Mouse (Mus musculus) intestine, embryonic 15.5 days (tissue): Measurements from ENCODE around the gene Npl. TPM values are rescaled to one million over a fixed set of nuclear protein-coding genes. Genes with fewer than 3 reads are reported as not detected.
A peak's percentile ranks its signal among the peaks of the same experiment; 100 is the strongest.

Experiments used
- ATAC-seq: fragments of 200-750 bp; cut with Nextera tagmentation; 2 replicates; pipeline ENCODE4 v1.8.0; 2017; ENCODE audit warnings: moderate TSS enrichment, moderate library complexity
- H3K27ac ChIP-seq: fragments of 300-500 bp; sonication (generic); 2 replicates; pipeline ENCODE4 v1.5.1; 2015; ENCODE audit warnings: mild to moderate bottlenecking, inconsistent platforms
- H3K27me3 ChIP-seq: fragments of 300-500 bp; sonication (generic); replicated peaks from 2 replicates; pipeline ENCODE4 v1.6.1; 2015; ENCODE audit warnings: inconsistent platforms
- H3K36me3 ChIP-seq: fragments of 300-500 bp; sonication (generic); 2 replicates; pipeline ENCODE4 v1.6.1; 2015; ENCODE audit warnings: inconsistent platforms
- H3K4me1 ChIP-seq: fragments of 300-500 bp; sonication (generic); replicated peaks from 2 replicates; pipeline ENCODE4 v1.6.1; 2015; ENCODE audit warnings: inconsistent platforms
- H3K4me2 ChIP-seq: fragments of 300-500 bp; sonication (generic); replicated peaks from 2 replicates; pipeline ENCODE4 v1.6.1; 2015; ENCODE audit warnings: mild to moderate bottlenecking, inconsistent platforms
- H3K4me3 ChIP-seq: fragments of 300-500 bp; sonication (generic); replicated peaks from 2 replicates; pipeline ENCODE4 v1.5.1; 2015; ENCODE audit warnings: inconsistent platforms
- H3K9ac ChIP-seq: fragments of 300-500 bp; sonication (generic); 2 replicates; pipeline ENCODE4 v1.6.1; 2015; ENCODE audit warnings: inconsistent platforms
- H3K9me3 ChIP-seq: fragments of 300-500 bp; sonication (generic); 2 replicates; pipeline ENCODE4 v1.6.1; 2016; ENCODE audit warnings: inconsistent platforms
- WGBS: fragments of 180-500 bp; shearing (Covaris S2); methylation state at CpG from one replicate; pipeline ENCODE4 v1.1.7; 2015; 5-methylcytosine and 5-hydroxymethylcytosine counted together
- polyA plus RNA-seq: library from polyadenylated mRNA; unstranded; fragments of >200 nt; fragmentation: Nextera tagmentation; extraction: Ambion mirVana; gene quantifications from 2 replicates; pipeline ENCODE4 v1.2.1, GENCODE M21; 2015

Gene Npl
- 78.8 and 84.8 TPM in 2 replicates for polyA plus RNA-seq

- peak within 1 kb of the TSS; percentile 47 for H3K4me3 ChIP-seq
- no peaks in the 10 kb centered on the region for H3K9me3 ChIP-seq
- no peaks in the 10 kb centered on the region for H3K27me3 ChIP-seq
- H3K4me2 ChIP-seq, result peak within 1 kb of the TSS; percentile 71
- H3K4me1 ChIP-seq, result no peaks in the 10 kb centered on the region
- H3K9ac ChIP-seq, result peak within 1 kb of the TSS; percentile 53
- peak; percentile 93 for ATAC-seq
- no peak within 1 kb of the TSS for H3K27ac ChIP-seq
- 4% methylated on average over 29 of the region's 29 CpGs for WGBS
- no peaks in the 10 kb centered on the region for H3K36me3 ChIP-seq
Measured at GRCm38 (mm10) chr1:153549536-153550199, at the start of gene Npl. Gene Npl (minus strand): TSS chr1:153550045.

- H3K4me2 ChIP-seq, result no peak overlapping the region
- no peak for ATAC-seq
Measured at GRCm38 (mm10) chr1:153599302-153600045, 49.6 kb upstream of the Npl start.

GRCm38 (mm10) chr1:153598773-153599172 is 48.9 kb upstream of the Npl start:
- WGBS, result 33% methylated on average over 2 of the region's 2 CpGs
- Histone ChIP-seq H3K4me1 (no peaks in the 10 kb centered on the region), H3K27ac (no peak overlapping the region), H3K9me3 (no peaks in the 10 kb centered on the region), H3K4me2 (no peak overlapping the region), H3K36me3 (no peaks in the 10 kb centered on the region), H3K4me3 (no peak overlapping the region), H3K27me3 (no peaks in the 10 kb centered on the region), H3K9ac (no peak overlapping the region)
- ATAC-seq, result no peak

More at GRCm38 (mm10) chr1:153599302-153600045, 49.6 kb upstream of the Npl start:
- Histone ChIP-seq H3K9me3 (no peaks in the 10 kb centered on the region), H3K4me3 (no peak overlapping the region), H3K9ac (no peak overlapping the region), H3K4me1 (no peaks in the 10 kb centered on the region), H3K36me3 (no peaks in the 10 kb centered on the region), H3K27ac (no peak overlapping the region), H3K27me3 (no peaks in the 10 kb centered on the region)
- WGBS, result 27% methylated on average over 9 of the region's 9 CpGs

GRCm38 (mm10) chr1:153593678-153594077 is 43.8 kb upstream of the Npl start:
- H3K36me3 ChIP-seq, result no peaks in the 10 kb centered on the region
- WGBS, result 78% methylated on average over 2 of the region's 2 CpGs

GRCm38 (mm10) chr1:153590176-153590734 is 40.4 kb upstream of the Npl start:
- no peak overlapping the region for H3K4me2 ChIP-seq

More at GRCm38 (mm10) chr1:153593678-153594077, 43.8 kb upstream of the Npl start:
- no peak overlapping the region for H3K4me2 ChIP-seq
- no peak for ATAC-seq
- no peaks in the 10 kb centered on the region for H3K27me3 ChIP-seq
- H3K9me3 ChIP-seq, result no peaks in the 10 kb centered on the region
- H3K27ac ChIP-seq, result no peak overlapping the region
- H3K9ac ChIP-seq, result no peak overlapping the region
- H3K4me1 ChIP-seq, result no peaks in the 10 kb centered on the region
- no peak overlapping the region for H3K4me3 ChIP-seq

GRCm38 (mm10) chr1:153587956-153588355 is 38.1 kb upstream of the Npl start:
- Histone ChIP-seq H3K4me3 (no peak overlapping the region), H3K27me3 (no peaks in the 10 kb centered on the region), H3K36me3 (no peaks in the 10 kb centered on the region), H3K4me1 (no peaks in the 10 kb centered on the region), H3K9me3 (no peaks in the 10 kb centered on the region), H3K27ac (no peak overlapping the region), H3K9ac (no peak overlapping the region), H3K4me2 (no peak overlapping the region)
- no peak for ATAC-seq
- 84% methylated on average over 5 of the region's 5 CpGs for WGBS

More at GRCm38 (mm10) chr1:153590176-153590734, 40.4 kb upstream of the Npl start:
- H3K27me3 ChIP-seq, result no peaks in the 10 kb centered on the region
- H3K36me3 ChIP-seq, result no peaks in the 10 kb centered on the region
- H3K4me3 ChIP-seq, result no peak overlapping the region
- no peaks in the 10 kb centered on the region for H3K9me3 ChIP-seq
- no peak for ATAC-seq
- 75% methylated on average over 2 of the region's 2 CpGs for WGBS
- H3K27ac ChIP-seq, result no peak overlapping the region
- H3K4me1 ChIP-seq, result no peaks in the 10 kb centered on the region
- no peak overlapping the region for H3K9ac ChIP-seq

GRCm38 (mm10) chr1:153586826-153587225 is 37.0 kb upstream of the Npl start:
- H3K9ac ChIP-seq, result no peak overlapping the region
- H3K36me3 ChIP-seq, result no peaks in the 10 kb centered on the region
- no peak for ATAC-seq
- no peaks in the 10 kb centered on the region for H3K9me3 ChIP-seq
- H3K4me1 ChIP-seq, result no peaks in the 10 kb centered on the region
- no peaks in the 10 kb centered on the region for H3K27me3 ChIP-seq
- H3K4me2 ChIP-seq, result no peak overlapping the region
- H3K27ac ChIP-seq, result no peak overlapping the region
- H3K4me3 ChIP-seq, result no peak overlapping the region
- WGBS, result 86% methylated on average over 10 of the region's 10 CpGs

- no peaks in the 10 kb centered on the region for H3K4me1 ChIP-seq
- H3K36me3 ChIP-seq, result no peaks in the 10 kb centered on the region
- no peak overlapping the region for H3K27ac ChIP-seq
- H3K9me3 ChIP-seq, result no peaks in the 10 kb centered on the region
- H3K27me3 ChIP-seq, result no peaks in the 10 kb centered on the region
- no peak overlapping the region for H3K4me2 ChIP-seq
- ATAC-seq, result no peak
- H3K9ac ChIP-seq, result no peak overlapping the region
- 58% methylated on average over 2 of the region's 2 CpGs for WGBS
- no peak overlapping the region for H3K4me3 ChIP-seq
Measured at GRCm38 (mm10) chr1:153585752-153586151, 35.9 kb upstream of the Npl start.

GRCm38 (mm10) chr1:153583189-153583588 is 33.3 kb upstream of the Npl start:
- no peak for ATAC-seq
- WGBS, result 71% methylated on average over 4 of the region's 4 CpGs

GRCm38 (mm10) chr1:153574730-153575129 is 24.9 kb upstream of the Npl start:
- no peak overlapping the region for H3K9ac ChIP-seq

More at GRCm38 (mm10) chr1:153583189-153583588, 33.3 kb upstream of the Npl start:
- Histone ChIP-seq H3K36me3 (no peaks in the 10 kb centered on the region), H3K4me2 (no peak overlapping the region), H3K9me3 (no peaks in the 10 kb centered on the region), H3K4me3 (no peak overlapping the region), H3K27me3 (no peaks in the 10 kb centered on the region), H3K27ac (no peak overlapping the region), H3K4me1 (no peaks in the 10 kb centered on the region), H3K9ac (no peak overlapping the region)

GRCm38 (mm10) chr1:153572271-153573043 is 22.6 kb upstream of the Npl start:
- Histone ChIP-seq H3K9ac (no peak overlapping the region), H3K4me1 (peaks cover 3% of the 10 kb centered on the region; the same call in 1 of the 2 replicates), H3K4me2 (no peak overlapping the region), H3K27me3 (no peaks in the 10 kb centered on the region), H3K27ac (no peak overlapping the region), H3K36me3 (no peaks in the 10 kb centered on the region), H3K9me3 (no peaks in the 10 kb centered on the region), H3K4me3 (no peak overlapping the region)
- 55% methylated on average over 4 of the region's 4 CpGs for WGBS
- no peak for ATAC-seq

More at GRCm38 (mm10) chr1:153574730-153575129, 24.9 kb upstream of the Npl start:
- Histone ChIP-seq H3K27ac (no peak overlapping the region), H3K36me3 (no peaks in the 10 kb centered on the region), H3K4me3 (no peak overlapping the region), H3K27me3 (no peaks in the 10 kb centered on the region), H3K4me2 (no peak overlapping the region), H3K9me3 (no peaks in the 10 kb centered on the region), H3K4me1 (peaks cover 3% of the 10 kb centered on the region; the same call in 1 of the 2 replicates)
- 58% methylated on average over 3 of the region's 3 CpGs for WGBS
- no peak for ATAC-seq

GRCm38 (mm10) chr1:153565701-153566100 is 15.9 kb upstream of the Npl start:
- no peak for ATAC-seq
- H3K4me3 ChIP-seq, result no peak overlapping the region
- H3K27ac ChIP-seq, result no peak overlapping the region
- no peaks in the 10 kb centered on the region for H3K27me3 ChIP-seq
- H3K36me3 ChIP-seq, result no peaks in the 10 kb centered on the region
- 64% methylated on average over 8 of the region's 8 CpGs for WGBS
- H3K9me3 ChIP-seq, result no peaks in the 10 kb centered on the region
- H3K9ac ChIP-seq, result no peak overlapping the region
- no peak overlapping the region for H3K4me2 ChIP-seq
- no peaks in the 10 kb centered on the region for H3K4me1 ChIP-seq
